Mouse (Mus musculus) heart, embryonic 16.5 days (tissue): ENCODE results near the gene Sh3bp5. TPM values are rescaled to one million over a fixed set of nuclear protein-coding genes. Genes with fewer than 3 reads are reported as not detected.
A peak's percentile ranks its signal among the peaks of the same experiment; 100 is the strongest.

Experiments used
- ATAC-seq: fragments of 200-750 bp; cut with Nextera tagmentation; replicated peaks from 2 replicates; pipeline ENCODE4 v1.8.0; 2017; ENCODE audit warnings: moderate number of reproducible peaks; ENCODE audit not compliant: insufficient read depth, low FRiP score; ENCODE audit errors: extremely low read depth
- H3K27ac ChIP-seq: fragments of 300-500 bp; sonication (generic); 2 replicates; pipeline ENCODE4 v1.5.1; 2014; ENCODE audit warnings: mild to moderate bottlenecking, low read length, control low read depth, moderate library complexity
- H3K27me3 ChIP-seq: fragments of 300-500 bp; sonication (generic); 2 replicates; pipeline ENCODE4 v1.6.1; 2014; ENCODE audit warnings: low read length, mixed read lengths; ENCODE audit not compliant: control insufficient read depth, insufficient read depth
- H3K36me3 ChIP-seq: fragments of 300-500 bp; sonication (generic); 2 replicates; pipeline ENCODE4 v1.6.1; 2014; ENCODE audit not compliant: control insufficient read depth, insufficient read depth
- H3K4me1 ChIP-seq: fragments of 300-500 bp; sonication (generic); 2 replicates; pipeline ENCODE4 v1.6.1; 2014; ENCODE audit warnings: low read length, mixed read lengths; ENCODE audit not compliant: control insufficient read depth, insufficient read depth
- H3K4me2 ChIP-seq: fragments of 300-500 bp; sonication (generic); 2 replicates; pipeline ENCODE4 v1.6.1; 2014; ENCODE audit warnings: low read depth, mild to moderate bottlenecking, control low read depth, low read length
- H3K4me3 ChIP-seq: fragments of 300-500 bp; sonication (generic); 2 replicates; pipeline ENCODE4 v1.5.1; 2014; ENCODE audit warnings: mild to moderate bottlenecking, control low read depth, low read length
- H3K9ac ChIP-seq: fragments of 300-500 bp; sonication (generic); 2 replicates; pipeline ENCODE4 v1.6.1; 2014; ENCODE audit warnings: low read length, control low read depth
- H3K9me3 ChIP-seq: fragments of 300-500 bp; sonication (generic); replicated peaks from 2 replicates; pipeline ENCODE4 v1.6.1; 2016; ENCODE audit warnings: low read length; ENCODE audit not compliant: control insufficient read depth
- WGBS: fragments of 180-500 bp; shearing (Covaris S2); extraction: QIAGEN DNeasy Blood & Tissue Kit; methylation state at CpG from one replicate; pipeline ENCODE4 v1.1.7; 2014; 5-methylcytosine and 5-hydroxymethylcytosine counted together
- polyA plus RNA-seq: library from polyadenylated mRNA; unstranded; fragments of >200 nt; fragmentation: Nextera tagmentation; extraction: Ambion mirVana; gene quantifications from 2 replicates; pipeline ENCODE4 v1.2.1, GENCODE M21; 2015

Sh3bp5 gene
- polyA plus RNA-seq, 1 experiment from 2014 or later, result 25.8 TPM

GRCm38 (mm10) chr14:31335765-31336164 is 100.1 kb downstream of the Sh3bp5 start:
- Histone ChIP-seq H3K9ac (peak overlapping the region; percentile 68), H3K4me2 (peak overlapping the region; percentile 69), H3K9me3 (no peaks in the 10 kb centered on the region), H3K4me1 (peaks cover 15% of the 10 kb centered on the region), H3K4me3 (peak overlapping the region; percentile 93), H3K27ac (peak overlapping the region; percentile 82), H3K36me3 (peaks cover 6% of the 10 kb centered on the region), H3K27me3 (no peaks in the 10 kb centered on the region)
- no peak for ATAC-seq
- WGBS, result 45% methylated on average over 3 of the region's 3 CpGs

- H3K4me1 ChIP-seq, result no peaks in the 10 kb centered on the region
- WGBS, result 74% methylated on average over 4 of the region's 4 CpGs
- no peak overlapping the region for H3K4me2 ChIP-seq
- H3K9me3 ChIP-seq, result no peaks in the 10 kb centered on the region
- ATAC-seq, result no peak
- no peaks in the 10 kb centered on the region for H3K27me3 ChIP-seq
- H3K4me3 ChIP-seq, result no peak overlapping the region
- no peak overlapping the region for H3K9ac ChIP-seq
- no peaks in the 10 kb centered on the region for H3K36me3 ChIP-seq
- no peak overlapping the region for H3K27ac ChIP-seq
These were observed 104.9 kb downstream of the Sh3bp5 start for GRCm38 (mm10) chr14:31330957-31331356.

DNA sequence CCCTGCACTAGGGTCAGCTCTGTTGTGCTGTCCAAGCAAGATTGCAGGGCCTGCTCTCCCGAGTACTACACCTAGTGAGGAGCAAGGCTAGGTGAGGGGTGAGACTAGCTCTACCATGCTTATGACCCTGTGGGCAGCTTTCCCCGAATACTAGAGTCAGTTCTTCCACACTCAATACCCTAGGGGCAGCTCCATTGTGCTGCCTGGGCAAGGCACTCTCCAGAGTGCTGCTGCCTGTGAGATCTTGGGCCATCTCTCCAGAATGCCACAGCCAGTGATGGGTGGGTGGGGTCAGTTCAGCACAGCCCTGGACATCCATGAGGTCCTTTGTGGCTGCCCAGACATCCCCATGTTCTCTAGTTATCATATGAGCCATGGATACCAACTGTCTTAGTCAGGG is 106.1 kb downstream of the Sh3bp5 start:
- H3K36me3 ChIP-seq, result no peaks in the 10 kb centered on the region
- WGBS, result 26% methylated on average over 2 of the region's 2 CpGs
- H3K4me1 ChIP-seq, result no peaks in the 10 kb centered on the region
- H3K27me3 ChIP-seq, result no peaks in the 10 kb centered on the region
- H3K27ac ChIP-seq, result no peak overlapping the region
- no peaks in the 10 kb centered on the region for H3K9me3 ChIP-seq
- no peak overlapping the region for H3K4me2 ChIP-seq
- no peak overlapping the region for H3K9ac ChIP-seq
- H3K4me3 ChIP-seq, result no peak overlapping the region
- ATAC-seq, result no peak

GRCm38 (mm10) chr14:31327681-31328080 is 108.2 kb downstream of the Sh3bp5 start:
- no peaks in the 10 kb centered on the region for H3K27me3 ChIP-seq
- H3K4me1 ChIP-seq, result peaks cover 12% of the 10 kb centered on the region
- H3K4me2 ChIP-seq, result no peak overlapping the region
- no peak overlapping the region for H3K4me3 ChIP-seq
- no peaks in the 10 kb centered on the region for H3K36me3 ChIP-seq
- H3K9ac ChIP-seq, result no peak overlapping the region
- H3K27ac ChIP-seq, result no peak overlapping the region
- no peaks in the 10 kb centered on the region for H3K9me3 ChIP-seq
- WGBS, result 43% methylated on average over 4 of the region's 4 CpGs
- ATAC-seq, result no peak

DNA sequence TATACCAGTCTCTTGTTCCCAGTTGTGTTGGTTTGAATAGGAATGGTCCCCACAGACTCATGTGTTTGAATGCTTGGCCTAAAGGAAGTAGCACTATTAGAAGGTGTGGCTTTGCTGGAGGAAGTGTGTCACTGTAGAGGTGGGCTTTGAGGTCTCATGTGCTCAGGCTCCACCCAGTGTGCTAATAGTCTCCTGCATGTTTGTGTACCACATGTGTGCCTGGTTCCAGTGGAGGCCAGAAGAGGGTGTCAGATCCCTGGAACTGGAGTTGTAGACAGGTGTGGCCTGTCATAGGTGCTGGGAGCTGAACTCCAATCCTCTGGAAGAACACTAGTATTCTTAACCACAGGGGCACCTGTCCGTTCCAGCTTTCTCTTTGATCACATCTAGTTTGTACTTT is 108.7 kb downstream of the Sh3bp5 start:
- H3K36me3 ChIP-seq, result no peaks in the 10 kb centered on the region
- WGBS, result 83% methylated on average over 1 of the region's 1 CpGs
- no peak overlapping the region for H3K27ac ChIP-seq
- H3K4me1 ChIP-seq, result peaks cover 12% of the 10 kb centered on the region
- H3K9me3 ChIP-seq, result no peaks in the 10 kb centered on the region
- H3K9ac ChIP-seq, result no peak overlapping the region
- H3K4me3 ChIP-seq, result no peak overlapping the region
- no peak overlapping the region for H3K4me2 ChIP-seq
- H3K27me3 ChIP-seq, result no peaks in the 10 kb centered on the region
- no peak for ATAC-seq

DNA sequence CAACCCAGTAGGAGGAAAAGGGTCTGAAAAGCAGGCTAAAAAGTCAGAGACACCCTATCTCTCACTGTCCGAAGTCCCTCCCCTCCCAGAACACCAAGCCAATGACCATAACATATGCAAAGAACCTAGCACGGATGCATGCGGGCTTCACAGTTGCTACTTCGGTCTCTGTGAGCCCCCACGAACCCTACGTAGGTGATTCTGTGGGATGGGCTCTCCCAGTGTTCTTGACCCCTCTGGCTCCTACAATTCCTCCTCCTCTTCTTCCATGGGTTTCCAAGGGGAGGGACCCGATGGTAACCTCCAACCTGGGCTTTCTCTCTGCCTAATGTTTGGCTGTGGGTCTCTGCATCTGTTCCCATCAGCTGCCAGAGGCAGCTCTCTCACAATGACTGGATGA is 109.1 kb downstream of the Sh3bp5 start:
- Histone ChIP-seq H3K4me3 (no peak overlapping the region), H3K27ac (no peak overlapping the region), H3K9me3 (no peaks in the 10 kb centered on the region), H3K4me2 (no peak overlapping the region), H3K9ac (no peak overlapping the region), H3K4me1 (peaks cover 12% of the 10 kb centered on the region), H3K27me3 (no peaks in the 10 kb centered on the region), H3K36me3 (no peaks in the 10 kb centered on the region)
- WGBS, result 61% methylated on average over 7 of the region's 7 CpGs
- ATAC-seq, result no peak

GRCm38 (mm10) chr14:31325551-31325950 is 110.3 kb downstream of the Sh3bp5 start:
- no peaks in the 10 kb centered on the region for H3K27me3 ChIP-seq
- no peak overlapping the region for H3K4me2 ChIP-seq
- 47% methylated on average over 5 of the region's 5 CpGs for WGBS
- H3K36me3 ChIP-seq, result no peaks in the 10 kb centered on the region
- H3K9me3 ChIP-seq, result no peaks in the 10 kb centered on the region
- peaks cover 12% of the 10 kb centered on the region for H3K4me1 ChIP-seq
- no peak overlapping the region for H3K27ac ChIP-seq
- no peak for ATAC-seq
- H3K9ac ChIP-seq, result no peak overlapping the region
- no peak overlapping the region for H3K4me3 ChIP-seq

GRCm38 (mm10) chr14:31324851-31325250 is 111.0 kb downstream of the Sh3bp5 start:
- Histone ChIP-seq H3K27ac (no peak overlapping the region), H3K4me1 (peaks cover 12% of the 10 kb centered on the region), H3K9me3 (no peaks in the 10 kb centered on the region), H3K9ac (no peak overlapping the region), H3K4me3 (no peak overlapping the region), H3K27me3 (no peaks in the 10 kb centered on the region), H3K4me2 (no peak overlapping the region), H3K36me3 (no peaks in the 10 kb centered on the region)
- 65% methylated on average over 10 of the region's 10 CpGs for WGBS
- ATAC-seq, result no peak

DNA sequence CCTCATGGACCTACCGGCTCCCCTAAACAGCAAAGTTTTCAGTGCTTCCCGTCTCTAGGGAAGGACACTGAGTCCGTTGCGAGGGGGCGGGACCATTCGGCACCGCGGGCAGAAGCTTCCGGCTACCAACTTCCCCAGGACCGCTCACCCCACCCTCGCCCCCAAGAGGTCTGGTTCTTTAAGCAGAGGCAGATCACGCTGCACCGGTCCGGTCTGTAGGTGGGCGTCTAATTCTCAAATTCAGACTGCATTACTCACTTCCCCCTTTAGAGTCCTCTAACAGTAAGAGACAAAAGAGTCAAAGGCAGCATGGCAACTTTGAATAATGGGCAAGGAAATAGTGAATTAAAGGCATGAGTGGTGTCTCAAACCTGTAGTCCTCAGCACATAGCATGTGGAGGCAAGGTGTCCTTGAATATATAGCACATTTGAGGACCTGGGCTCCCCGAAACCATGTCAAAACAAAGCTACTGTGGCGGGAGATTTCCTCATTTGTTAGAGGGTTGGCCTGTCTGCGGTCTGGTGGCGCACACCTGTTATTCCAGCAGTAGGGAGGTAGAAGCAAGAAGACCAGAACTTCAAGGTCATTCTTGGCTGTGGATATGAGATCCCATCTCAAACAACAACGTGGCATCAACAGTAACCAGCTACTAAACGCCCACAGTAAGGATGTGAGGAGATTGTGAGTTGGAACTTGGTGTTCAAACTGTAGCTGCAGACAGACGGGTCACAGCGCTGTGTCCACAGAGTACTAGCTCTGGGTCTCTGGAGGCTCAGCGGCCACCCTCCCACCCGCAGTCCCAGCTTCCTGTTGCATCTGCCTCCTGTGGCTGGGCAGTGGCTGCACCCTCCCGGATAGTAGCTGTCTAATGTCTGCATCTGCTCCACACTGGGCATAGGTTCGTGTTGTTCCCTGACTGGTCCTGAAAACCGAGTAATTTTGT is 111.8 kb downstream of the Sh3bp5 start, which contains the start of gene Dnah1:
Dnah1 (minus strand) TSS at position 48 of the 944 bp plus-strand sequence.
- Histone ChIP-seq H3K9me3 (no peaks in the 10 kb centered on the region), H3K36me3 (no peaks in the 10 kb centered on the region), H3K9ac (peak within 1 kb of the TSS; percentile 72), H3K27me3 (no peaks in the 10 kb centered on the region), H3K27ac (no peak within 1 kb of the TSS; the same call in 1 of the 2 replicates), H3K4me3 (peak within 1 kb of the TSS; percentile 50), H3K4me1 (peaks cover 12% of the 10 kb centered on the region), H3K4me2 (peak within 1 kb of the TSS; percentile 83)
- WGBS, result 28% methylated on average over 28 of the region's 28 CpGs
- ATAC-seq, result peak; percentile 77; the same call in 1 of the 2 replicates
